Mouse (Mus musculus) frontal cortex, postnatal 25 days (tissue): ENCODE measurements around the gene Gdap2.

ENCODE experiments used
- DNase-seq, 2 experiments: peaks; one replicate each; pipeline ENCODE4 v3.0.0; 2022; ENCODE audit warnings: low spot score in 2 of 2

Gene Gdap2

GRCm38 (mm10) chr3:100162315-100163105 lies at the start of gene Gdap2, which contains the start of gene Wdr3:
Gene Gdap2 (plus strand): TSS chr3:100162381.
Gene Wdr3 (minus strand): TSS chr3:100162407.
- DNase-seq = peak; percentile 87 to 91

GRCm38 (mm10) chr3:100118681-100119080 lies 43.5 kb upstream of the Gdap2 start:
- no peak for DNase-seq

DNA sequence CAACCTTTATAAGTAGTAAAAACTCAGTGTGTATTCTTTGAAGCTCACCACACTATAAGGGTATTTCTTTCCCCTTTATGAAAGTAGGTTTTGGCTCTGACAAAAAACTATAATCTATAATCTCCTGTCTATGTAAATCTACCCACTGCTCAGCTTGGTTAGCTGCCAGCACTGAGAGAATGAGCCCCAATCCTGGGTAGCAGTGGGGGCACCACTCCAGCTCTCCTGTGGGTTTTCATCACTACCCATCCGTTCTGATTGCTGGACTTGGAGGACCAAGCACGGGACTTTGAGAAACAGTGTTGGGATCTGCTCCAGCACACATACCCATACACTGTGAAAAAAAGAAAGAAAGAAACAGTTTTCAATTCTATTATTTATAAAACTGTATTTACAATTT lies 40.2 kb upstream of the Gdap2 start:
- DNase-seq = no peak

DNA sequence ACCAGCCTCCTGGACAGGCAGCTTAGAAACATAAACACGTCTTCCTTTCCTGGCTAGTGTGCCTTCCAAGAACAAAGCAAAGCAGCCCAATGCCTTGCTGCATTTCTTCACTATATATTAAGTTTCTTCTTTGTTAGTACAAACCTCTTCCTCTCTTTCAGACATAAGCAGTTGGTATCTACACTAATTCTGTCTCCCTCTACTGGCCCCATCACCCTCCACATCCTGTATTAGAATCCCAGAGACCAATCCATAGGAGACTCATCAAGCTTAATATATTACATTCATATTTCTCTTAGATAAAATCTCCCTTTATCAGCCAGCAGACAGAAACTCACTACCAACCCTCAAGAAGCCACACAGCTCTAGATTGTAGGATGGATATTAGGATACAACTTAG lies 39.7 kb upstream of the Gdap2 start:
- DNase-seq = no peak

- no peak for DNase-seq
These were observed 1.3 kb upstream of the Gdap2 start for GRCm38 (mm10) chr3:100160682-100161445.

- DNase-seq = no peak
These were observed 391 bp upstream of the Gdap2 start for GRCm38 (mm10) chr3:100161665-100162314.

DNA sequence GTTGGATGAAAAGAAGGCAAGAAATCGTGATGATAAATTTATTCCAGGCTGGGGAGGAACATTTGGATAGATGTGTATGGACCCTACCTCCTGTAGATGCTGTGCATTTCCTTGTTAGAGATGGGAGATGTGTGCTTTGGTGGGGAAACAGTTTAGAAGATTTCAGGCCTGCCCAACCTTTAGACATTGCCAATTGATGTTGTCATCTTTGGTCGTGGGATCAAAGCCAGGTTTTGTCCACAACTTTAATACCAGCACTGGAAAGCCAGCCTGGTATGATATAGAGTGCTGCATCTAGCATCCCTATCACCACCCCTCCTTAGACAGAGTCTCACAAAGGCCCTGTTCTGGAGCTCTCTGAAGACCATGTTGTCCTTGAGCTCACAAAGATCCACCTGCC lies 1.4 kb downstream of the Gdap2 start:
- DNase-seq = no peak

DNA sequence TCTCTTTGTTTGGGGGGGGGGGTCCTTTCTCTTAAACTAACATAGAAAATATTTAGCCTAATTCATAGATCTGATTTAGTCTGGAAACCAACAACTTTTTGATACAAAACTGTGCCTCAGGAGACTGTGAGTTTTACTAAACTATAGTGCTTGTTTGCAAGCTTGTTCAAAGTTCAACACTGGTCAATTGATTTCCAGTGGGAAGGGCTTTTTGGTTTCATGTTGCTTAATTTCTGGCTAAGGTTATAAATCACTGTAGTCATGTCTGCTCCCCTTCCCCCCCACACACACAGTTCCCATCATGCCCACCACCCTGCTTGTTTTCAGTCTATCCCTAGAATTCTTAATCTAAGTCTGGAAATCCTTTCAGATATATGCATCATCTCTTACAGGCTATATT lies 2.8 kb downstream of the Gdap2 start:
- no peak for DNase-seq

DNA sequence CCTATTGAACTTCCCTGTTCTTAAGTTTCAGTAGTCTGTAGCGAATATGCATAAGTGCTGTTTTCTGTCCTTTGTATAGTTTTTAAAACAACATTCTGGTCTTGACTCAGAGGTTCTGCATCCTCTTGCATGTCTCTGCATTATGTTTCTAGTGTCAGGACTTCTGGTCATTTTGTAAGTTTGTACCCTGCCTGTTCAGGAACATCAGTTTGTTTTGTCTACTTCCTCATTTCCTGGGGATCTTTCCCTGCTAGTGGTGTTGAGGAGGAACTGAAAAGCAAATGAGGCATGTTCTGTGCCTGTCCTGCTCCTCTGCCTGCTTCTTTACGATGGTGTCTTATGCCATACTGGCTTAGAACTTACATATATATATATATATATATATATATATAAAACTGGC lies 13.8 kb downstream of the Gdap2 start:
- no peak for DNase-seq

- DNase-seq = no peak
These were observed 18.3 kb downstream of the Gdap2 start for GRCm38 (mm10) chr3:100180471-100180870.

GRCm38 (mm10) chr3:100189444-100189843 lies 27.3 kb downstream of the Gdap2 start:
- peak; percentile 32 to 64 for DNase-seq

DNA sequence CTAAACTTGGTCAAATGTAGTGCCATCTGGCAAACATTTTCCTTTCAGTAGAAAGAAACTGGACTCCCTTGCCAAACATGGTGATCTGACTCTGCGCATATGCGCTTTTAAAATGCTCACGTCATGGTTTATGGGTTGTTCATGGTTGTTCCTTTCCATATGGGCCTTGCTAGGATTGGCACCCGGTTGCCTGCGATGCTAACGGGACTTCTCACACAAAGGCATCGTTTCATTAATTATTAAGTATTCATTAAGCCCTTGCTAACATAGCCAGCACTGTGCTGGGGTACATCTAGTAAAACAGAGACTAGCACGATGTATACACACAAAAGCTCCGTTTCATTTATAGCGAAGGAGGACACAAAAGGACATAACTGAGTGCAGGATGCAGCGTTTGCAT lies 27.7 kb downstream of the Gdap2 start:
- no peak for DNase-seq

- DNase-seq = no peak
These were observed 32.0 kb downstream of the Gdap2 start for GRCm38 (mm10) chr3:100194210-100194609.

- no peak for DNase-seq
These were observed 39.4 kb downstream of the Gdap2 start for GRCm38 (mm10) chr3:100201554-100201953.

DNA sequence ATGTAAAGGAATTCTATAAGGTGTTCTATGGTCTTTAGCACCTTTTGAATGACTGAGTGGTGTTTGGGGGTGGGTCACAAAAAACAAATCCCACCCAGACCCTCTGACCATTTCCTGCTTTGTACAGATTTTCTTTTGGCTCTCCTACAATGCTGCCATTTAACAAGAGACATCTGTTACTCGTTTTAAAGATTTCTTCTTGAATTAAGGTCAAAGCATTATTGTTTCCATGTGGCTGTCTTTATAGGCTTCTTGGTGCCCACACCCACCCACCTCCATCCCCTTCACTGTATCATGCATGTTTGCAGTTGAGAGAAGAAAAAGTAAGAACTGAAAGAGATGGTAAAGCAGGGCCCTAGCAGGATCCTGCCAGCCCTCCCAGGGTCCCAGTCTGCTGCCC lies 44.8 kb downstream of the Gdap2 start:
- DNase-seq = no peak

- no peak for DNase-seq
These were observed 53.3 kb downstream of the Gdap2 start for GRCm38 (mm10) chr3:100215469-100215868.

- no peak for DNase-seq
These were observed 63.3 kb downstream of the Gdap2 start for GRCm38 (mm10) chr3:100225326-100225959.

DNA sequence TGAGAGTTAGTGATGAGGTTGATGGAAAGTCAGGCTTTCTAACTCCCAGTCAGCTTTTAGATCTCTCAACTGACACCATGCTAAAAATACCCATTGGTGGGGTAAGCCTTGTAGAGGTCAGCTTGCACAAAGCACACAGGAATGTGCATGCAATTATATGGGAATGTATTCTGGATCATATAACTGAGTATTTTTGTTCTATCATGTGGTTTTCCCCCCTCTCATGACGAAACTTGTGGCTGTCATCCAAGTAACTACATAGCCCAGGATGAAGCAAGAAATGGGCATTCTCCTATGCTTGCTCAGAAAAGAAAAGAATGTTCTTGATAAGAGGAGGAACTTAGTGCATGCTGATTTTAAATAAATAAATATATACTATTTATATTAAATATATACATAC lies 65.3 kb downstream of the Gdap2 start:
- DNase-seq = no peak

GRCm38 (mm10) chr3:100228981-100229380 lies 66.8 kb downstream of the Gdap2 start:
- no peak for DNase-seq

DNA sequence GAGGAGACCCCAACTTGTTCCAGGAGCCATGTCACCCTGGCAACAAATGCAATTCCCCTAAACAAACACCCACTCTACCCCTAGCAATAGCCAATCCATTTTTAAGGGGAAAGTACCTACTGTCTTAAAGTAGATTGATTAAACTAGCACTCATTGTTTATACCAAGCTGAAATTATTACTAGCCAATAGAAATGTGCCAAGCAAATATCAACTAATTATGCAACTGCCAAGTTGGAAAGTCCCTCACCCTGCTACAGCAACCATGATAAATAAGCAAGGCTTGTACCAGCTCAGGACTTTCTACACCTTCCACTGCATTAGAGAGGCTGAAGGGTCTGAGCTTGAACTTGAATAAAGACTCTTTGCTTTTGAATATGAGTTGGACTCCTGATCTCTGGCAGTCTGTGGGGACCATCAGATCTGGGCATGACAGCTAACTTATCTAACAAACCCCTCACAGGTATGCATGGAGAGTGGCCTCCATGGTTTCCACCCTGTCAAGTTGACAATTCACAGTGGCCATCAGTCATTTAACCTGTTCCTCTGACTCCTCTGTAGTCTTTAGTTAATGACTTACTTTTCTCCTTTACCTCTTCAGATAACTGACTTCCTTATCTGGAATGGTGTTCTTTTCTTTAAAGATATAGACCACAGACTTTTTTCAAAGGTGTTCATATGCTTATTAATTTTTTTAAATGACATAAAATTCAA lies 74.7 kb downstream of the Gdap2 start:
- no peak for DNase-seq

DNA sequence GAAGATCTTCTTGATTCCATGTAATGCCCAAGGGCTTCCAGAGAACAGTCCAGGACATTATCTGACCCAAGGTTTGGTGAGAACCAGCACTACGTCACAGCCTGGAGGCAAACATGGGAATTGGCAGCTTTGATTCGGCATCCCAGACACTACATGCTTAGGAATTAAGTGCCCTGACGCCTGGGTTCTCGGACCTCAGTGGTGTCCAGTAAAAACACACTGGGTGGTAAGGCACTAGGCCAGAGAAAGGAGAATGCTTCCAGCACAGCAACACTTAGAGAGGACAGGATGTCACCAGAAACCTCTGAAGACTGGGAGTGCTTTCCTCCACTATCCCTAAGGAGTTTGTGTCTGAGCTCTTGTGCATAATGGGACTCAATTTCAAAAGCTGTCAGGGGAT lies 80.0 kb downstream of the Gdap2 start:
- DNase-seq = no peak
